Mouse (Mus musculus): Measurements from ENCODE around the gene Rcc1.

DNA sequence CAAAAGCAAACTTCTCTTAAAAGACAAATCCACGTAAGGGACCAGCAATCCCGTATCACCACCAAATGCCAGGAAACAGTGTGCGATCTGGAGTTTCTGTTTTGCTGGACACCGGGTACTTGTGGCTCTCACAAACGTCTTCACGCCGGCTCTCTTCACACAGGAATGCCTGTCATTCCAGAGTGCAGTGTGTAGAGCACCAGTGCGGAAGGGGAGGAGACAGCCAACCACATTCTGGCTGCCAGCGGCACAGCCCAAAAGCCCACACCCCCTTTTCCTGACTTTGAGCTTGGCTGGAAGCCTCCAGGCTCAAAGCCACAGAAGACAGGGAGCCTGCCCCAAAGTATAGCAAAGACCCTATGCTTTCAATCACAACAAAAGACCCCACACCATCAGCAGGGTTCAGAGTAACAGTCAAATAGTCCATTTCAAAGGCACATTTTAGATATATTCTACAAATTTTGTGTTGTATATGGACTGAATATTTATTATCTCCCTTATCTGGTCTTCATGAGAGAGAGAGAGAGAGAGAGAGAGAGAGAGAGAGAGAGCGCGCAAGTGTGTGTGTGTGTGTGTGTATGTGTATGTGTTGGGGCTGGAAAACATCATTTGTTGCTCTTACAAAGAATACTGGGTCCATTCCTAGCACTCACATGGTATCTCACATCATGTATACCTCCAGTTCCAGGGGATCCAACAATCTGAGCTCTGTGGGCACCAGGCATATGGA, 44.8 kb upstream of the Rcc1 start:
- TF ChIP-seq GATA1 (IDR thresholded peaks at IDR 0.05; ENCODE audit: borderline replicate concordance, low read length) (no peak), FLI1 (IDR thresholded peaks at IDR 0.05; ENCODE audit: low read length) (no peak)
